Mouse (Mus musculus): Measurements from ENCODE around the gene Col4a3. TPM values are rescaled to one million over a fixed set of nuclear protein-coding genes. Genes with fewer than 3 reads are reported as not detected.

The Col4a3 gene
- total RNA-seq, 2 experiments from 2014 or later = 1.1 TPM

DNA sequence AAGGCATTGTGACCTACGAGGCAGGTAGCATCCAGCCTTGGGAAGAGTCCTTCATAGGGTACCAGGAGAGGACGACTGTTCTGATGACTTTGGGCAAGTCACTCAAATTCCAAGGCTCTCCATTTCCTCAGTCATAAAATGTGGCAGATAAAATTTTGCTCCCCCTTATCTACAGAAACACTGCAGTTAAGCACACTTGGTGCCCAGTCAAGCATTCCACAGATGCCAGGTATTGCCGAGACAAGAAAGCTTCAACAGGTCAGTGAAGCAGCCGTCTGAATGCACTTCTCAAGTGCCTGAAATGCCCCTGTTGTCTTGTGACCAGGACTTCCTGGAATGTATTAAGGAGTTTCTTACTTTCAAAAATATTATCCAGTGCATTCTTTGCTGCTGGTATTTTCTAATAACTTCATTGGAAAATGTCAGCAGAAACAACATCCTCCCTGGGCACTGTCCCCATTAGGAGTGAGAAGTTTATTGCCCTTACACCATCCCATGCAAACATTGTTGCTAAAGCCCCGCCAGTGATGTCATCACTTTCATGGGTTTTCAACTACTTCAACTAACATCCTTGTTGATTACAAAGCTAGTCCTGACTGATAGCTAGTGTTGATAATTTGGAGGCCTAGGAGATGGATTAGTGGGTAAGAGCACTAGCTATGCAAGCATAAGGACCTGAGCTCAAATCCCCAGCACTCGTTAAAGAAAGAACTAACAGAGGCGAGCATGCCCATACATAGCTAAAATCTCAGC is 16.7 kb downstream of the Col4a3 start:
- no peak for DNase-seq (ENCODE audit: extremely low spot score in 1 of 2, low spot score in 2 of 2)
- intact Hi-C loops (cut with DNase I) = no loop called here

DNA sequence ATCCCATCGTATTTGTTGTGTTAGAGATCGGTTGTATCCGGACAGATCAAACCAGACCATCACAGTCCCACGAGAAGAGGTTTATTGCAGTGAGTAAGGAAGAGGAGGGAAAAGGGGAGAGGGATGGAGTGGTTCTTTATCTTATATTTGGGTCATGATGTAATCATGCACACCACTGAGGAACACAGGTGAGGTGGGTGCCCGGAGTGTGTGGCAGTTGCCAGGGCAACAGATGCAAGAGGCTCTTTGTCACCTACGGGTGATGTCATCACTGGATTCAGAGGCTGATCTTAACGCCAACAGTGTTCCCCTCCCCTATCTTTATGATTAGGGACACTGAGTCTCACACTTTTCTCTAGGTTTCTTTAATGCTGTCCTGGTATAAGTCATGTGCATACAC is 18.6 kb downstream of the Col4a3 start:
- DNase-seq (ENCODE audit: extremely low spot score in 1 of 2, low spot score in 2 of 2) = no peak
- intact Hi-C loops (cut with DNase I) = no loop called here

DNA sequence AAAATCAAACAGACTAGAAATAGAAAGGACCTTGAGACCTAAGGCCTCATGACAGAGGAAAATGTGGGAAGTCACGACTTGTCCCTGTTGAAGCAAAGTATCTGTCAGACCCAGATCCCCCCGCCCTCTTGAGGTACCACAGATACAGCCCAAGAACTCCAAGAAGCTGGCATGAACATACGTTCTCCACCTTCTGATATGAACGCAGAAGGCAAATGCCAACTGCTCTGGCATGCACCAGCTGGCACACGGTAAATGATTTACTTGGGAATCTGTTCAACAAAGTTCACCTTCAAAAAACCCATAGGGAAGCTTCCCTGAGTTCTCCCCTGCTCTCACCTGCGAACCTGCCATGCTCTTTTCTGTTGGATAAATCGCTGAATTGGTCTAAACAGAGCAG is 19.1 kb downstream of the Col4a3 start:
- no peak for DNase-seq (ENCODE audit: extremely low spot score in 1 of 2, low spot score in 2 of 2)
- intact Hi-C loops (cut with DNase I) = no loop called here

DNA sequence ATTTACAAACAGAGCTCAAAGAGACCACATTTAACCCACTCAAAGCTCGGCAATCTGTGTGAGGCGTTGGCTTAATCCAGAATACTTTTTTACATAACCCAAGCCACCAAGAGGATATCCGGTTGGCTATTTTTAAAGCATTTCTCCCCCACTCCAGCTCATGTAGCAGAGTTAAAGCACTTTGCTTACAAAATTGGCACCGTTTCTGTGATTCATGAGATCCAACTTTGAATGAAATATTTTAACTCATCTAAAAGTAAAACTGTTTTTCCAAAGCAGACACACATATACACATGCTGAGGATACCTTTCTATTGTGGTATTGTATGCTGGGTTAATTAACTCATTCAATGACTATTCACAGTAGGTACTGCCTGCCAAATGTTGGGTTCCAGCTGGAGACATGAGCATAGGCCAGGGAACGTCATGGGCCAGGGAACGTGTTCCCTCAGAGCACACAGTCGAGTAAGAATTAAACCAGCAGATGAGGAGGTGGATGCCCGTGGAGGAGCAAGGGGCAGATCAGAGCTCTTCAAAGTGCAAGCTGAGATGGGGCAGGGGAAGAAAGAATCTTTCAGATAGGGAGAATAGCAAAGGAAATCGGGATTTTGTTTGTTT is 22.0 kb downstream of the Col4a3 start:
- DNase-seq (ENCODE audit: extremely low spot score in 1 of 2, low spot score in 2 of 2) = peak in 1 of 2 experiments; percentile 35
- intact Hi-C loops (cut with DNase I) = no loop called here

DNA sequence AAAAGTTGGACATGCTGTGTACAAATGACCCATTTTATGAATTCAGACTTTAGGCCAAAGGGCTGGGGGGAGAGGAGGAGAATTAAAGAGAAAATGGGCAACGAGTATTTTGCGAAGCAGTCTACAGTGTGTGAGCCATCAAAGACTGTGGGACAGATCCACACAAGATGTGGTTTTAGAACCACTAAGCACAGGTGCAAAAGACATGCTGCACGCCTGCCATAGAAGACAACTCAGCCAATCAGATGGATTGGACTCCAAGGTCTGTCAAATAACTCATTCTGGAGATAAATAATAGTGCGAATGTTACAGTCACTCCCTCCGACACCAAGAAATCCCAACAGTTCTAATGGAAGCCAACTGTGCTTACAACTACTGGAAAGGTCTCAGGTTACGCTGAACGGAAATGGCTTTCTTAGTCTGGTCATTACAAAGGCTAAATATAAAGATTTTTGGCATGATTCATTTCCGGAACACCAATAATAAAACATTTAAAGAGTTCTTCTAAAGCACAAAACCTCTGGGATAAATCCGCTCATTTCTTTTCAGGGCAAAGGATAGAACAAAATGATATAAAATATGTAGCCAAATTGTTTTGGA is 25.4 kb downstream of the Col4a3 start:
- DNase-seq (ENCODE audit: extremely low spot score in 1 of 2, low spot score in 2 of 2) = no peak
- intact Hi-C loops (cut with DNase I) = no loop called here

DNA sequence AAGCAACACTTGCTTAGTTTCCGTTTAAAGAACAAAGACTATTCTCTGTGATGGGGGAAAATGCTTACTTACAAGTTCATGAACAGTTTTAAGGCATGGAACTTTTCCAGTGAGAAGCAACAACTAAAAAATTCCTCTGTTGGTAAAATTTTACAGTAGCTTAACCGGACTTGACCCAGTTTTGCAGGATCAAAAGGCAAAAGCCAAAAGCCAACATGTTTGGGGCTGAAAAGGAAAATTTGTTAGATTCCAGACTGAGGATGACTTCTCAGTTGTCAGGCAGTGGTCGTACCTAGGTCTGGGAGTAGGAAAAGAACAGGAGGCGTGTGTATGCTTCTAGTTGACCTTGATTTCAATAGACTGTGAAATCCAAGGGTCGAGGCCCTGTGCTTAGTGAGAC is 31.3 kb downstream of the Col4a3 start:
- intact Hi-C loops (cut with DNase I) = no loop called here
- no peak for DNase-seq (ENCODE audit: extremely low spot score in 1 of 2, low spot score in 2 of 2)

DNA sequence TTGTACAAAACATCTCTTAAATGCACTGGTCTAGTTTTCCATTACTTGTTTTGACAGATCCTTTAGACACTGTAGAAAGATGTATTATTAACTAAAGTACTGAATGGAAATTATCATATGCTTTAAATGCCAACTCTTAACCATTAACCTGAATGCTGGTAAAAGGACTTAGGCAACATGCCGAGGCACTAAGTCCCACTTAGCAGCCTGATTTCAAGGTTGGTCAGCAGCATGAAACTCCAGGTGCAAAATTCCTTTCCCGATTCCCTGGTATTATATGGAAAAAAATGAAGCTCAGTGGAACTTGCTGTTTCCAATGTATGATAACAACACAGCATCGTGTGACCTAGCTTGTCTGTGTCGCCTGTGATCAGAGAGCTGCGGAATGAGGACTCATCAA is 31.9 kb downstream of the Col4a3 start:
- intact Hi-C loops (cut with DNase I) = no loop called here
- no peak for DNase-seq (ENCODE audit: extremely low spot score in 1 of 2, low spot score in 2 of 2)

DNA sequence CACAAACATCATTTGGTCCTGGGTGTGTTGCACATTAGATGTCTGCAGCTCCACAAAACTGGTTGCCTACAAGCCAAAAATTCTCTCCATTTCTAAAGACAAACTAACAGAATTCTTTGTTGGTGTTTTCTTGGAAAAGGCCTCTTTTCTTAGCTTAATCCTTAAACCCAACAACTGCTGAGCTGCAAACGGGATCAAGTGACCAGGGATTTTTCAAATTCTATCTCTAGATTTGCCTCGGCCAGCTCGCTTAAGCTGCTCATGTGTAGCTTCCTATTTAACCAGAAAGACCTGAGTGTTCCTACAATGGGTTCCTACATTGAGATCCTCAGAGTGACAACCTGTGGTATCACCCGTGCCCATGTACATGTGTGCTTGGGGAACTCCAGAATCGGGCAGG is 33.3 kb downstream of the Col4a3 start:
- no peak for DNase-seq (ENCODE audit: extremely low spot score in 1 of 2, low spot score in 2 of 2)
- intact Hi-C loops (cut with DNase I) = no loop called here

DNA sequence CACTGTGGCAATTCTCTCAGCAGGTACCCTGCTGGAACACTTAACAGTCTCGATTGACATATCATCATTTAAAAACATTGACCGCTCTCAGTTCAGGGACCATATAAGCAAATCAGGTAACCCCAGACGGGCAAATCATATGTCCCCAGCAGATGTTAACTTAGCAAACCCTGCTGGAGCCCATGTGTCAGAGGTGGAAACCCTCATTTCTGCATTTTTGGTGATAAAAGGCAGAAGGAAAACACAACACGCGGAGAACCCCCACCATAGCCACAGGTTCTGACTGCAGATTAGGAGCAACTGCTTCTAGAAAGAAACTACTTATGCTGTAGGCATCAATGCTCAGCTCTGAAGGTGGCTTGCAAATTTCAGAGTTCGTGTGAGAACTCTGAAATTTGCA is 38.2 kb downstream of the Col4a3 start:
- no peak for DNase-seq (ENCODE audit: extremely low spot score in 1 of 2, low spot score in 2 of 2)
- intact Hi-C loops (cut with DNase I) = no loop called here

DNA sequence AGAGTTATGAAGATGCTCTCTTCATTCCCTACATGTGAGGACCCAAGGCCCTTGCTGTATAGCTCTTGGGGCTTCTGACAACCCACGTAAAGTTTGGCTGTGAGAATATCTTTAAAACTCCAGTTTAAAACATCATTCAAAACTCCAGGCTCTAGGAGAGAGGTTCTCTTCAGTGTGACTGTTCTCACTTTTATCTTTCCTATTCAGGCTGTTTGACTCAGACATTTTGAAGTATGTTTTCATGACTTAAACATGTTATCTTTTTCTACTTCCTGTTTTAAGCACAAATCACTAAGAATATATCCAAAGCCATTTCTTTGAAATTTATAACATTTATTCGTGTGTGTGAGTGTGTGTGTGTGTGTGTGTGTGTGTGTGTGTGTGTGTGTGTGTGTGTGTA is 38.8 kb downstream of the Col4a3 start:
- DNase-seq (ENCODE audit: extremely low spot score in 1 of 2, low spot score in 2 of 2) = no peak
- intact Hi-C loops (cut with DNase I) = no loop called here

DNA sequence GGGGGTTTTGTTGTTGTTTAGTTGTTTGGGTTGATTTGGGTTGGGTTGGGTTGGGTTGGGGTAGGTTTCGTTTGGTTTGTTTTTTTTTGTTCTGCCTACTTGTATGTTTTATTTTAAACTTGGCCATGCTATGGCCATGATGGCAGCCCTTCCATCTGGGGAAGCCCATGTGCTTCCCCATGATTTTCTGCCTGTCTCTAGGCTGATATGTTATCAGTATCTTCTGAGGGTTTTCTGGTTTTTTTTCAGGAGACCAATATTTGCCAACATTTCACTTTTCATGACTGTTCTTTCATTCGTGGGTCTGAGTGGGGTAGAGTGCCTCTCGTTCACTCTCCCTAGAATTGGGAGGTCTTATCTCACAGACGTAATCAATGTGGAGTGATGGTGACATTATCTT is 40.9 kb downstream of the Col4a3 start:
- DNase-seq (ENCODE audit: extremely low spot score in 1 of 2, low spot score in 2 of 2) = no peak
- intact Hi-C loops (cut with DNase I) = no loop called here

DNA sequence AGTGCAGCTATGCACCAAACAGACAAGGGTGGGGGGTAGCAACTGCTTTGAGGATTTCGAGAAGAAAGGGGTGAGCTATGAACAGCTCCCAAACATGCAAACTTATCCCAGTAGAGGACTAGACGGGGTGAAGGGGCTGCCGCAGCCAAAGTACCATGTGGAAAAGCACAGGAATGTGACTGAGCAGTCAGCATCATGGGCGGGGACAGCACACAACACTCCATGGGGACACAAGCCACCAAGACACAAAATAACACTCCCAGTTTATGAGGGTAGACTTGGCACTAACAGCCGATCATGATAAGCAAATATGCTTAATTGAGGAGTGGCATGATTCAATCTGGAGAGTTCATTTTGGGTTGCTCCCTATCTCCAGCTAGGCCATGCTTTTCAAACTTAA is 42.8 kb downstream of the Col4a3 start:
- intact Hi-C loops (cut with DNase I) = no loop called here
- DNase-seq (ENCODE audit: extremely low spot score in 1 of 2, low spot score in 2 of 2) = no peak

DNA sequence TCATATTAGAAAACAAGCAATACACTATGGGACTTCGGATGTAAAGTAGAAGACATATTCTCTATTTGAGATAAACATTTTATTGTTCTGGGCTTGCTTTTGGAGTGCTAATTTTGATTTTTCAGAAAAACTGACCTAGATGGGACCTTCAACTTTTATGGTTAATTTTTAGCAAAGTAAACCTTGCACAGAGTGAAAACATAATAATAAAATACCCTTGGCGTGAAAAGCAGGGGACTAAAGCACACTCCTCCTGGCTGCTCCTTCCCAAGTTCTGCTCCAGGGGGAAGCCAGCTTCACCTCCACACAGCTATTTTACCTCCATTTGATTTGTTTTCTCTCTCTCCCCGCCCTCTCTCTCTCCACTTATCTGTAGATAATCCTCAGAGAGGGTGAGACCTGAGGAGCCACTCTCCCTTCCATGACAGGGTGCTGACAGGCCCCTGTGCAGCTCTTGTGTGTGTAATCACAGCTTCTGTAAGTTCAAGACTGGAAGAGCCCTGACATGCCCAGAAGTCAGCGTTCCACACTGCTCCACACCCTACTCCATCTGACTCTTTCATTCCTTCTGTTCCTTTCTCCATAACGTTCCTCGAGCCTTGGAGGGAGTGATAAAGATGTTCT is 44.6 kb downstream of the Col4a3 start:
- DNase-seq (ENCODE audit: extremely low spot score in 1 of 2, low spot score in 2 of 2) = no peak
- intact Hi-C loops (cut with DNase I) = no loop called here

DNA sequence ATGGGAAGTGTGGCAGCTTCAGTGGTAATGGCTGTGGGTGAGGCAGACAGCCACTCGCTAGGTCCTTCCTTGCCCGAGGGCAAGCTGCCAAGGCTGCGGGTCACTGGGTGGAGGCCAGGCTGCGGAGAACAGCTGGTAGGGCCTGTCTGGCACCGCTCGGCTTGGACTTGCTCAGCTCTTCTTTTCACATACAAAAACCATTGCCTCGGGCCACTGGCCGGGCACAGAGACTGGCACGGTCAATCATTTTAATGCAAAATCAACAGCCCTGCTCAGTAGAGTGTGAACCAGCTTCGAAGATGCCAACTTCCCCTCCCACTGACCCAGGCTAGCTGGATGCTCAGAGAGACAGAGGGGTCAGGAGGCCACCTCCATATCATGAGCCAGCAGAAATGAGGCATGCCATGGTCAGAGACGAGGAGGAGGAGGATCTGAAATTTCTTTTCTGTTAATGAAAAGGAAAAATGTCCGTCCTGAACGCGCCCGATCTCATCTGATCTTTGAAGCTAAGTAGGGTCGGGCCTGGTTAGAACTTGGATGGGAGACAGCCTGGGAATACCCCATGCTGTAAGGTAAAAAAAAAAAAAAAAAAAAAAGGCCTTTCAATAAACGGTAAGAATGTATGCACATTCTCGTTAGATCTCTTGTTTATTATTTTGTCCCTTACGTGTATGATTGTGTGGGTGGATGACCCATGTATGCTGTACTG is 48.0 kb downstream of the Col4a3 start:
- peak; percentile 42 to 62 for DNase-seq (ENCODE audit: extremely low spot score in 1 of 2, low spot score in 2 of 2)
- intact Hi-C loops (cut with DNase I) = no loop called here

DNA sequence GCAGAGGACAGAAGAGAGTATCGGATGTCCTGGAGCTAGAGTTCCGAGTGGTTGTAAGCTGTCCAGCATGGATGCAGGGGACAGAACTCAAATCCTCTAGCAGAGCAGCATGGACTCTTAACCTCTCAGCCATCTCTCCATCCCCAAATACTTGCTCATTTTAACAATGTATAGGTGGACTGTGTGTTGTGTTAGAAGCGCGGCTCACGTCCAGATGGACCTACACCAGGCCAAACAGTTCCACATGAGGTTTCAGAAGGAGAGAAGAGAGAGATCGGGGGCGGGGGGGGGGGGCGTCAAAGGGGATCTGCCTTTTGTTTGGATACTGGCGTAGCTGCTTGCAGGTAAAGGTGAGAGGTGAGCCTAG is 48.5 kb downstream of the Col4a3 start:
- no peak for DNase-seq (ENCODE audit: extremely low spot score in 1 of 2, low spot score in 2 of 2)
- intact Hi-C loops (cut with DNase I) = no loop called here

DNA sequence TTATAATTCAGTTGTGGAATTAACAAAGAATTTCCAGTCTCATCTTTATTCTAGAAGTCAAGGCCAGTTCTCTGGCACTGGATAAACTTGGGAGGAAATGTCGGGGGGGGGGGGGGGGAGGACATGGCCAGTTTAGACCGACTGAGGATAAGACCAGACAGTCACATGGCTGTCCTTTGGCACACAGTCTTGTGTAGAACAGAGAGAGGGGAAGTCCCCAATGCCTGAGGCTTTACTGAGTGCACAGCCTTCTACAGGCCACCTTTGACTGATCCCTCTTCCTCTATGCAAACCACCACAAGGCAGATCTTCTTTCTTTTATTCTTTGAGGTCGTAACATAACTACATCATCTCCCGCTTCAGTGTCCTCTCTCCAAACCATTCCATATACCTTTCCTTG is 49.6 kb downstream of the Col4a3 start:
- DNase-seq (ENCODE audit: extremely low spot score in 1 of 2, low spot score in 2 of 2) = no peak
- intact Hi-C loops (cut with DNase I) = no loop called here

DNA sequence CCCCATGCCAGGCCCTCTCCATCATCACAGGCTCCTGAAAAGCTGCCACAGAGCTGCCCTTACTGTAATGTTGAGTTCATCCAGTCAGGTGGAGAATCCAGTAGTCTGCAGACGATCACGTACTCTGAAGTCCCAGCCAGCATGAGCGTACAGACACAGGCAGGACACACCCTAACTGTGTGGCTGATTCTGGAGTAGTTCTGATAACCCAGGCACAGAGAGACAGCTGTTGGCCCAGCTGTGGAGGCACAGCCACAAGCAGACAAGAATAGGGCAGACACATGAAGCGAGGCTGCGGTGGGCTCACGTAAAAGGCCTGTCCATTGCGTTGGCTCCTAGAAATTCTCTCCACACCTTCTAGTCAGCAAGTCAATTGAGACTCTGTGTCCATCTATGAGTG is 50.7 kb downstream of the Col4a3 start:
- intact Hi-C loops (cut with DNase I) = no loop called here
- DNase-seq (ENCODE audit: extremely low spot score in 1 of 2, low spot score in 2 of 2) = no peak

DNA sequence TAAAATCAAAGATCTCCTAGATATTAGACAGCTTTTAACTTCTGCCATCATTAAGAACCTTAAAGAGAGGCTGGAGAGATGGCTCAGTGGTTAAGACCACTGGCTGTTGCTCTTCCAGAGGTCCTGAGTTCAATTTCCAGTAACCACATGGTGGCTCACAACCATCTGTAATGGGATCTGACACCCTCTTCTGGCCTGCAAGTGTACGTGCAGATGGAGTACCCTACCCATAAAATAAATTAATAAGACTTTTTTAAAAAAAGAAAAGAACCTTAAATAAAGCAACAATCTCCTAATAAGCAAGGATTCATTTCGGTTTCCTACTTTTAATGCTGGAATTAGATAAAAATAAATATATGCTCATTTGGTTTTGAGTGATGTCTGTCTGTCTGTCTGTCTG is 51.7 kb downstream of the Col4a3 start:
- no peak for DNase-seq (ENCODE audit: extremely low spot score in 1 of 2, low spot score in 2 of 2)

DNA sequence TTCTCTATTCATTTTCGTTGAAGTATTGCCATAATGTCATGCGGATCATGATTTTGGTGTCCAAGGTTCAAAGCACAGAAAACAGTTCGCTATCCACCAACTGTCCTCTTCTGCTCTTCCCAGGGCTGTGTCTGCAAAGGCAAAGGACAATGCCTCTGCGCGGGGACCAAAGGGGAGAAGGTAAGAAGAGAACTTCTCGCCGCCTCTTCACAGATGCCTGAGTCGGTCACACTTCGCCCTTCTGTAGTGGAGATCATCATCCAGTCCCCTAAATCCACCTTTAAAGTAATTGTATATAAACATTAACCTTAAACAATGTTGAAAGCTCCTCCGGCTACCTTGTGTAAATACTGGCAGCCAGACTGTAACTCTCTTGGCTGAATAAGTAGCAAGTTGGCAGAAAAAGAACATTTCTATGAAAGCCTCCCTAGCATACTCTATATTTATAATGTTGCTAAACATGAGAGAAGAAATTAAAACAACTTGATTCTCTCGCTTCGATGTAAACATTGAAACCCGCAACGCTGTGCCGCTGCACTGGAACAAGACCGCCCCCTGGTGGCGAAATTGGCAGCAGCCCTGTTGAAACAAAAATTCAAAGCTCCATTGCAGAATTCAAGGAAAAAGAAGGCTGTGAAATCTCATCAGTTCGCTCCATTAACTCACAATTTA is 54.7 kb downstream of the Col4a3 start:
- peak; percentile 72 to 80 for DNase-seq (ENCODE audit: extremely low spot score in 1 of 2, low spot score in 2 of 2)
- intact Hi-C loops (cut with DNase I) = loop anchor here (5.0 kb wide), 1 partner anchor 89 kb away; no protein-coding TSS in a partner anchor

More for the DNA sequence above, 51.7 kb downstream of the Col4a3 start:
- intact Hi-C loops (cut with DNase I) = no loop called here
